Mouse (Mus musculus): ENCODE measurements around the gene Cxcl5. TPM values are rescaled to one million over a fixed set of nuclear protein-coding genes. Genes with fewer than 3 reads are reported as not detected.
A peak's percentile ranks its signal among the peaks of the same experiment; 100 is the strongest.

The Cxcl5 gene
- polyA plus RNA-seq, 1 experiment from 2014 or later = not detected

DNA sequence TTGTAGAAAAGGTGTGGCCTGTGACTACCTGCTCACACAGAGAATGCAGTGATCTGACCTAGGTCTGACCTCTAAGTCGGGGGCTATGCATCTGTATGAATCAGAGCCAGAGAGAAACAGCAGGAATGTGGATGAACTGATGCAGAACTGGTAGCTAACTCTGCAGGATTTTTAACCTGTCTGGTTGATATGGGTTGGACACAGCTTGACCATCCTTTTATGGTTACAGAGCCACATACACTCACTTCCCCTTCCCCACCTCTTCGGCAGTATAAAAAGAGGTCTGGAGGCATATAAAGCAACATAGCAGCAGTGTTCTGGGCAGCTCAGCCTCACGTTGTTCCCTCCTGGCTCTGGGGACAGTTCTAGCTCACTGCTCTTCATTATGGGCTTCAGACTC is 9.1 kb downstream of the Cxcl5 start, which contains the start of gene Ppbp:
Ppbp (plus strand) TSS at position 301 of the 400 bp plus-strand sequence.
- WGBS = 56% methylated on average over 3 of the region's 3 CpGs
- no peak within 1 kb of the TSS for H3K4me2 ChIP-seq
- no peak for ATAC-seq (ENCODE audit: insufficient read depth)
- DNase-seq = no peak
- H3K4me3 ChIP-seq (ENCODE audit: low read depth, low read length) = no peak within 1 kb of the TSS
- no peaks in the 10 kb centered on the region for H3K27me3 ChIP-seq (ENCODE audit: insufficient read depth, low read length)
- no peaks in the 10 kb centered on the region for H3K9me3 ChIP-seq (ENCODE audit: low read depth, low read length)
- no peak for TF ChIP-seq CTCF (IDR thresholded peaks at IDR 0.05; ENCODE audit: low read depth)
- H3K9ac ChIP-seq = no peak within 1 kb of the TSS
- H3K27ac ChIP-seq (ENCODE audit: low read depth) = no peak within 1 kb of the TSS
- 0 out of 2 replicates have a peak, but pooled peaks cover 7% of the 10 kb centered on the region for H3K4me1 ChIP-seq (ENCODE audit: insufficient read depth)
- H3K36me3 ChIP-seq (ENCODE audit: insufficient read depth) = no peaks in the 10 kb centered on the region

DNA sequence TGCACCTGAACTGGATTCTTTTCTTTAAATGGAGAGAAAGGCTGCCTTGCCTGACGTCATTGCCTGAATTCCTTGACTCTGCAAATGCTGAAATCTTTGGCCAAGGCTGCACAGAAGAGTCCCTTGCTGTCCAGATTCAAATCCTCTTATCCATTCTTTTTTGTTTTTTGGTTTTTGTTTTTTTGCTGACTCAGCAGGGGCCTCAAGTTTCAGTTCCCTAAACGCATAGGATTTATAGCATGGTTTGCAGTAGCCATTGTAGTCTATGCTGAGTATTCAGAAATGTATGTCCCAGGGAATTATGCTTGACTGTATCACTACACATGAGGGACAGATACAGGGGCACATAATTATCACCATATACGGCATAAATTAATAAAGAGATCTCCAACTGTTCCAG is 12.2 kb downstream of the Cxcl5 start:
- Histone ChIP-seq H3K9ac (no peak overlapping the region), H3K4me1 (ENCODE audit: insufficient read depth) (0 out of 2 replicates have a peak, but pooled peaks cover 7% of the 10 kb centered on the region)
- 73% methylated on average over 3 of the region's 3 CpGs for WGBS

DNA sequence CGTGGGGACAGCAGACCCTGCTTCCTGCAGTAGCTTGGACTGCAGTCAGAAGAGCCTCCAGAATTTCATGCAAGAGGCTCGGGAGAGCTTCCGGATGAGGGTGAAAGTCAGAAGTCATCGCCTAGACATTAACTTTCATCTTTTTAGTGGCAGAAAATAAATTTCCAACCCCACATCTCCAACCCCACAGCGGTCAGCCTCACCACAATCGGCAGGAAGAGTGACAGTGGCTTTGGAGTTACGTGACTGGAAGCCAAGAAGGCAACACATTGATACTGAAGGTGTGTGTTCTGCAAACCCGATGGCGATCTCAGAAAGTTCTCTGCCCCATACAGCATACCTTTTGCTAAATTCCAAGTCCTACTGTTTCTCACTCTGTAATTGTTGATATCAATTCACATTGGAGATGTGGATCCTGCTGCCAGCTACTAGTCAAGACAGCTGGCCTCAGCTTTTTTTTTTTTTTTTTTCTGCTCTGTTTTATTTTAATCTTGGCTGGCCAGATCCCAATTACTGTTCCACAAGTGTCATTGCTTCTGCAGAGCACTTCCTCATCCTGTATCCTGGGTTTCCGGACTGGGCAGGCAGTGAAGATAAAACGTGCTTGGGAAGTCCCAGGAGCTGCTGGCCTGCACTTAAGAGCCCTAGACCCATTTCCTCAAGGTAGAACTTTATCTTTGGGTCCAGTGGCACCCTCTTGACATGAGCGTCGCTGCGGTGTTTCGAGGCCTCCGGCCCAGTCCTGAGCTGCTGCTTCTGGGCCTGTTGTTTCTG is 12.9 kb downstream of the Cxcl5 start, which contains the start of gene Pf4:
Pf4 (plus strand) TSS at position 556 of the 774 bp plus-strand sequence.
- TF ChIP-seq CTCF (IDR thresholded peaks at IDR 0.05; ENCODE audit: low read depth) = no peak
- H3K9me3 ChIP-seq (ENCODE audit: low read depth, low read length) = no peaks in the 10 kb centered on the region
- H3K4me2 ChIP-seq = no peak within 1 kb of the TSS; the same call in 1 of the 2 replicates
- no peaks in the 10 kb centered on the region for H3K36me3 ChIP-seq (ENCODE audit: insufficient read depth)
- no peak within 1 kb of the TSS for H3K4me3 ChIP-seq (ENCODE audit: low read depth, low read length)
- whole genome bisulfite sequencing = 66% methylated on average over 16 of the region's 16 CpGs
- no peak within 1 kb of the TSS; the same call in 1 of the 2 replicates for H3K27ac ChIP-seq (ENCODE audit: low read depth)
- 0 out of 2 replicates have a peak, but pooled peaks cover 7% of the 10 kb centered on the region for H3K4me1 ChIP-seq (ENCODE audit: insufficient read depth)
- ATAC-seq (ENCODE audit: insufficient read depth) (peak; percentile 65; the same call in 1 of the 2 replicates), DNase-seq (peak; percentile 73)
- no peak within 1 kb of the TSS for H3K9ac ChIP-seq
- H3K27me3 ChIP-seq (ENCODE audit: insufficient read depth, low read length) = no peaks in the 10 kb centered on the region

More for the DNA sequence above, 12.2 kb downstream of the Cxcl5 start:
- no peaks in the 10 kb centered on the region for H3K36me3 ChIP-seq (ENCODE audit: insufficient read depth)
- H3K4me3 ChIP-seq (ENCODE audit: low read depth, low read length) = no peak overlapping the region
- TF ChIP-seq CTCF (IDR thresholded peaks at IDR 0.05; ENCODE audit: low read depth) = no peak
- no peak overlapping the region for H3K27ac ChIP-seq (ENCODE audit: low read depth)
- no peaks in the 10 kb centered on the region for H3K9me3 ChIP-seq (ENCODE audit: low read depth, low read length)
- peak; percentile 38 for DNase-seq
- ATAC-seq (ENCODE audit: insufficient read depth) = no peak
- H3K4me2 ChIP-seq = no peak overlapping the region
- H3K27me3 ChIP-seq (ENCODE audit: insufficient read depth, low read length) = no peaks in the 10 kb centered on the region

DNA sequence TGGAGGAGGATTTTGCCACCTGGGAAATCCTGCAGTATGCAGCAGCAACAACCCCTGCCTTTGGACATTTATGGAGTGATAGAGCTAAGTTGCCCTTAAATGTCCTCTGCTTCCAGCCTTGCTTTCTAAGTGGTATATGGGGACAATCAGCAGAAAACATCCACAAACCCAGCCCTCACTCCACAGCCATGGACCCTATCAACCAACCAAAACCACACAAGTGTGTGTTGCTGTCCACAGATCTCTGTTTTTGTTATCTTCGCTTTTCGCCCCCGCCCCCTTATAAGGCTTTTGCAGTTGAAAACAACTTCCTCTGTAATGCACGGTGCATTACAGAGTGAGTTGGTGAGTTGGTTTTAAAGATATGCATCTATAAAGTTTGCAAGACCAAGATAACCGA is 16.4 kb downstream of the Cxcl5 start:
- no peak for ATAC-seq (ENCODE audit: insufficient read depth)

DNA sequence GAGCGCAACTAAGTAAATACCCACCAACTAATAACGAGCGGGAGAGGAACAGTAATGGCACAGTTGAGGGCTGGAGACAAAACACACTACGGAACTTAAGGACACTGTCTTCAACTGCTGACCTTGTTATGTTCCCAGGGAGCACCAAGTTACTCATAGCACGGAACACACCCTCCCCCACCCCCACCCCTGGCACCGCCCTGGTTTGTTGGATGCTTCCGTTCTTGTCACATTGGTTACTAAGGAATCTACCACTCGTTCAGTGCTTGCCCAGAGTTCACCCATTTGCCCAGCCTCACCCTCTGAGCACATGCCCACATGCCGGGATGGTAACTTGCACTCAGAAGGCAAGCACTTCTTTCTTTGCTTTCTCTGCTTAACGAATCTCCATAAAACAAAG is 18.5 kb downstream of the Cxcl5 start:
- 0 out of 2 replicates have a peak, but pooled peaks cover 2% of the 10 kb centered on the region for H3K4me1 ChIP-seq (ENCODE audit: insufficient read depth)
- 83% methylated on average over 10 of the region's 10 CpGs for WGBS
- no peaks in the 10 kb centered on the region for H3K27me3 ChIP-seq (ENCODE audit: insufficient read depth, low read length)
- no peaks in the 10 kb centered on the region for H3K36me3 ChIP-seq (ENCODE audit: insufficient read depth)
- H3K9ac ChIP-seq = no peak overlapping the region
- ATAC-seq (ENCODE audit: insufficient read depth) (no peak), DNase-seq (no peak)
- no peak for TF ChIP-seq CTCF (IDR thresholded peaks at IDR 0.05; ENCODE audit: low read depth)
- no peak overlapping the region for H3K27ac ChIP-seq (ENCODE audit: low read depth)
- no peak overlapping the region for H3K4me2 ChIP-seq
- no peaks in the 10 kb centered on the region for H3K9me3 ChIP-seq (ENCODE audit: low read depth, low read length)
- no peak overlapping the region for H3K4me3 ChIP-seq (ENCODE audit: low read depth, low read length)

More for the DNA sequence above, 16.4 kb downstream of the Cxcl5 start:
- Histone ChIP-seq H3K4me2 (no peak overlapping the region), H3K27me3 (ENCODE audit: insufficient read depth, low read length) (no peaks in the 10 kb centered on the region), H3K36me3 (ENCODE audit: insufficient read depth) (no peaks in the 10 kb centered on the region), H3K4me1 (ENCODE audit: insufficient read depth) (0 out of 2 replicates have a peak, but pooled peaks cover 7% of the 10 kb centered on the region), H3K4me3 (ENCODE audit: low read depth, low read length) (no peak overlapping the region), H3K9me3 (ENCODE audit: low read depth, low read length) (no peaks in the 10 kb centered on the region), H3K27ac (ENCODE audit: low read depth) (no peak overlapping the region), H3K9ac (no peak overlapping the region)
- TF ChIP-seq CTCF (IDR thresholded peaks at IDR 0.05; ENCODE audit: low read depth) = no peak
- DNase-seq = no peak
- WGBS = 82% methylated on average over 5 of the region's 5 CpGs

DNA sequence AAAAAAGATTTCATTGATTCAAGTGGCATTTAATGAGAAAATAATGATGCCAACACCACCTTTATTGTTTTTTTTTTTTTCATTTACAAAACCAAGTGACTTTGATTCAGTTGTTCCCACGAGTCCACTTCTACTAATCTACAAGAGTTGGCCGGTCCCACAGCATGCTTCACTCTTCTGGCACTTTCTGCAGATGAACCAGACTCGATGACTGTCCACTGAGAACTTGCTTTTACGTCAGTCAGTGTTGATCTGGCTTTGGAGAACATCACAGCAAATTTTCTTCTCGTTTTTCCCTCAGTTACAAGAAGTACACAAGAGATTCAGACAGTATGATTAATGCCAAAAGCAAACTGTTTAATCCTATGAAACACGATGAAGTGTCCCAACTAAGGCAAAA is 19.7 kb downstream of the Cxcl5 start:
- Histone ChIP-seq H3K27ac (ENCODE audit: low read depth) (no peak overlapping the region), H3K9ac (no peak overlapping the region), H3K4me2 (no peak overlapping the region), H3K4me3 (ENCODE audit: low read depth, low read length) (no peak overlapping the region), H3K4me1 (ENCODE audit: insufficient read depth) (no peaks in the 10 kb centered on the region), H3K27me3 (ENCODE audit: insufficient read depth, low read length) (no peaks in the 10 kb centered on the region), H3K36me3 (ENCODE audit: insufficient read depth) (no peaks in the 10 kb centered on the region), H3K9me3 (ENCODE audit: low read depth, low read length) (no peaks in the 10 kb centered on the region)
- WGBS = 68% methylated on average over 6 of the region's 6 CpGs
- DNase-seq (no peak), ATAC-seq (ENCODE audit: insufficient read depth) (no peak)
- TF ChIP-seq CTCF (IDR thresholded peaks at IDR 0.05; ENCODE audit: low read depth) = no peak

DNA sequence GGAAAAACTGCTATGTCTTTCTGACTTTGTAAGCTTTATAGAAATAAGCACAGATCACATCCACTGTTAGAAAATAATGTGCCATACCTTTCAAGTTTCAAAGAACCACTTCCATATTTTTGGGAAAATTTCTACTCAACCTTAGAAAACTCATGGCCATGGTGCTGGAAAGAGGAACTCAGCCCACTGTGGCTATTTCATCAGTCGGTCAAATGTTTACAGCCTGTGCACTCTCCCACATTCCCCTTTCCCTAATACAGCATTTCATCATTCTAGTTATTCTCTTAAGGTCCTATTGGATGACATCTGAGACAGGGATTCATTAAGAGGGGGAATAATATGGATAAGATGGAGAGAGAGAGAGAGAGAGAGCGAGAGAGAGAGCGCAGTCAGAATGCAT is 24.5 kb downstream of the Cxcl5 start:
- no peak for TF ChIP-seq CTCF (IDR thresholded peaks at IDR 0.05; ENCODE audit: low read depth)
- Histone ChIP-seq H3K27me3 (ENCODE audit: insufficient read depth, low read length) (no peaks in the 10 kb centered on the region), H3K36me3 (ENCODE audit: insufficient read depth) (no peaks in the 10 kb centered on the region), H3K9me3 (ENCODE audit: low read depth, low read length) (no peaks in the 10 kb centered on the region), H3K4me3 (ENCODE audit: low read depth, low read length) (no peak overlapping the region), H3K9ac (no peak overlapping the region), H3K27ac (ENCODE audit: low read depth) (no peak overlapping the region), H3K4me1 (ENCODE audit: insufficient read depth) (no peaks in the 10 kb centered on the region), H3K4me2 (no peak overlapping the region)
- ATAC-seq (ENCODE audit: insufficient read depth) = no peak
- DNase-seq = no peak
- WGBS = 72% methylated on average over 3 of the region's 3 CpGs

Data from lung, embryonic 14.5 days (tissue).